Mouse (Mus musculus): Measurements from ENCODE around the gene Aup1.

Aup1 gene

GRCm38 (mm10) chr6:83054074-83054851 is at the start of gene Aup1:
Gene Aup1, plus strand, starts transcription at chr6:83054521.
- peak; percentile 95 to 97 for DNase-seq

- peak in 1 of 2 experiments; percentile 42 for DNase-seq
Observed at GRCm38 (mm10) chr6:83004872-83005271, 49.4 kb upstream of the Aup1 start.

GRCm38 (mm10) chr6:83005444-83006011 is 48.8 kb upstream of the Aup1 start:
- no peak for DNase-seq

GRCm38 (mm10) chr6:83006114-83006513 is 48.2 kb upstream of the Aup1 start:
- no peak for DNase-seq

- no peak for DNase-seq
Observed at GRCm38 (mm10) chr6:83008659-83009058, 45.7 kb upstream of the Aup1 start.

- DNase-seq, result no peak
Observed at GRCm38 (mm10) chr6:83010010-83010409, 44.3 kb upstream of the Aup1 start.

- DNase-seq, result no peak
Observed at GRCm38 (mm10) chr6:83011255-83011654, 43.1 kb upstream of the Aup1 start.

- DNase-seq, result no peak
Observed at GRCm38 (mm10) chr6:83011756-83012155, 42.6 kb upstream of the Aup1 start.

GRCm38 (mm10) chr6:83013444-83013843 is 40.9 kb upstream of the Aup1 start:
- no peak for DNase-seq

- DNase-seq, result no peak
Observed at GRCm38 (mm10) chr6:83014482-83015466, 39.5 kb upstream of the Aup1 start.

GRCm38 (mm10) chr6:83015749-83016148 is 38.6 kb upstream of the Aup1 start:
- no peak for DNase-seq

- peak; percentile 37 to 64 for DNase-seq
Observed at GRCm38 (mm10) chr6:83017190-83017589, 37.1 kb upstream of the Aup1 start.

GRCm38 (mm10) chr6:83019044-83019443 is 35.3 kb upstream of the Aup1 start:
- no peak for DNase-seq

GRCm38 (mm10) chr6:83020121-83020520 is 34.2 kb upstream of the Aup1 start:
- DNase-seq, result no peak

GRCm38 (mm10) chr6:83020836-83021593 is 33.3 kb upstream of the Aup1 start:
- no peak for DNase-seq

- no peak for DNase-seq
Observed at GRCm38 (mm10) chr6:83023008-83023407, 31.3 kb upstream of the Aup1 start.

- DNase-seq, result no peak
Observed at GRCm38 (mm10) chr6:83023786-83024185, 30.5 kb upstream of the Aup1 start.

GRCm38 (mm10) chr6:83024421-83024820 is 29.9 kb upstream of the Aup1 start:
- DNase-seq, result no peak

GRCm38 (mm10) chr6:83025221-83025620 is 29.1 kb upstream of the Aup1 start:
- DNase-seq, result no peak

GRCm38 (mm10) chr6:83027293-83027692 is 27.0 kb upstream of the Aup1 start:
- DNase-seq, result no peak

GRCm38 (mm10) chr6:83027706-83028105 is 26.6 kb upstream of the Aup1 start:
- DNase-seq, result no peak

- DNase-seq, result no peak
Observed at GRCm38 (mm10) chr6:83029777-83030176, 24.5 kb upstream of the Aup1 start.

GRCm38 (mm10) chr6:83031111-83031510 is 23.2 kb upstream of the Aup1 start:
- no peak for DNase-seq
